Mouse (Mus musculus): Measurements from ENCODE around the gene Fam234a. TPM values are rescaled to one million over a fixed set of nuclear protein-coding genes. Genes with fewer than 3 reads are reported as not detected.
"Not testable (repeated sequence)": the region's sequence is repeated elsewhere in the genome, so short reads cannot be mapped to it uniquely, and the experiment has no call there.

Fam234a gene
- polyA plus RNA-seq, 1 experiment from 2014 or later, result 147 TPM

DNA sequence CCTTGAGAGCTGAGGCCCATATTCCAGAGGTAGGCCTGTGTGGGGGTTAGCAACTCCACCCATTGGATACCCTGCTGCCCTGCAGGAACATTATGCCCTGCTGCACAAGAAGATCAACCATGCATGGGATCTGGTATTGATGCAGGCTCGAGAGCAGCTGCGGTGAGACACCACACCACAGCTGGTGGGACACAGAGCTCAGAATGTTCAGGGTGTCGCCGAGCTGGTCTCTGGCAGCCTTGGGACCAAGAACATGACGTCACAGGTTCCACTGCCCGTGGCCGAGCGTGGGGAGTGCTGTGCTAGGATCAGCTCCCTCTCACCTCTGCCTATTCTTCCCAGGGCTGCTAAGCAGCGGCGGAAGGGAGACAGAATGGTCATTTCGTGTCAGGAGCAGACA is 39.3 kb downstream of the Fam234a start:
- H3K27me3 ChIP-seq, result no peaks in the 10 kb centered on the region
- ChIA-PET POLR2A (interaction anchor here (0.6 kb wide), 1 partner anchor 664 kb away, joined by 3 read pairs; no protein-coding TSS in a partner anchor), CTCF (interaction anchor here (0.8 to 1.4 kb wide), 2 partner anchors 20 to 29 kb away, joined by 3 to 4 read pairs; no protein-coding TSS in a partner anchor)
- ATAC-seq (no peak), DNase-seq (ENCODE audit: low read depth, low spot score) (no peak)
- in situ Hi-C loops (cut with MboI; ENCODE audit: low pct_unique_long_range_greater_than_20kb), result no loop called here
- TF ChIP-seq CTCF (IDR thresholded peaks at IDR 0.05), result no peak

- DNase-seq (ENCODE audit: low read depth, low spot score), result no peak
- ChIA-PET CTCF (interaction anchor here (0.6 kb wide), 1 partner anchor 17 kb away, joined by 3 read pairs; no protein-coding TSS in a partner anchor), POLR2A (no interaction called here)
- no peak for TF ChIP-seq CTCF (IDR thresholded peaks at IDR 0.05)
- no peak for ATAC-seq
- in situ Hi-C loops (cut with MboI; ENCODE audit: low pct_unique_long_range_greater_than_20kb), result no loop called here
- no peaks in the 10 kb centered on the region for H3K27me3 ChIP-seq
Observed at GRCm38 (mm10) chr17:26203321-26203811, 40.7 kb downstream of the Fam234a start.

GRCm38 (mm10) chr17:26202737-26203136 is 41.3 kb downstream of the Fam234a start, which contains the start of gene Rgs11:
Rgs11 (plus strand) TSS chr17:26202951.
- ChIA-PET CTCF (no interaction called here), POLR2A (no interaction called here)
- DNase-seq (ENCODE audit: low read depth, low spot score) (no peak), ATAC-seq (no peak)
- in situ Hi-C loops (cut with MboI; ENCODE audit: low pct_unique_long_range_greater_than_20kb), result no loop called here
- TF ChIP-seq CTCF (IDR thresholded peaks at IDR 0.05), result no peak
- H3K27me3 ChIP-seq, result no peaks in the 10 kb centered on the region

DNA sequence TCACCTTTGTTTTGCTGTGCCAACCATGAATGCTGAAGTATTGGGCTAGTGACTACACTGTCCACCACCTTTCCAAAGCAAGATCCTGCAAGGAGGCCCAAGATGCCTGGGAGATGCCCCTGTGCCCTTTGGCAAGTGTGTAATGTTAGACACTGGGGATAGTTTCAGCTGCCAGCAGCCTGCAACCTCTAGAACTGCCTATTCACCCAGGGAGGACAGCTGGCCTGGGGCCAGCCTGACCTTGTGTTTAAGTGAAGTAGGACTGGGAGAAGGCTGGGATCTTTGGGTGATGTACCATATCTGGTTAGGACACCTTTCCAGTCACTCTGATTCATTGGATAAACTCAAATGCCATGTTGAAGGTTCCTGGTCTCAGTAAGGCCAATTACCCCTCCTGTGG is 42.0 kb downstream of the Fam234a start:
- H3K27me3 ChIP-seq, result no peaks in the 10 kb centered on the region
- POLR2A ChIA-PET, result no interaction called here
- in situ Hi-C loops (cut with MboI; ENCODE audit: low pct_unique_long_range_greater_than_20kb), result no loop called here
- ATAC-seq (no peak), DNase-seq (ENCODE audit: low read depth, low spot score) (no peak)
- no peak for TF ChIP-seq CTCF (IDR thresholded peaks at IDR 0.05)
- CTCF ChIA-PET, result no interaction called here

DNA sequence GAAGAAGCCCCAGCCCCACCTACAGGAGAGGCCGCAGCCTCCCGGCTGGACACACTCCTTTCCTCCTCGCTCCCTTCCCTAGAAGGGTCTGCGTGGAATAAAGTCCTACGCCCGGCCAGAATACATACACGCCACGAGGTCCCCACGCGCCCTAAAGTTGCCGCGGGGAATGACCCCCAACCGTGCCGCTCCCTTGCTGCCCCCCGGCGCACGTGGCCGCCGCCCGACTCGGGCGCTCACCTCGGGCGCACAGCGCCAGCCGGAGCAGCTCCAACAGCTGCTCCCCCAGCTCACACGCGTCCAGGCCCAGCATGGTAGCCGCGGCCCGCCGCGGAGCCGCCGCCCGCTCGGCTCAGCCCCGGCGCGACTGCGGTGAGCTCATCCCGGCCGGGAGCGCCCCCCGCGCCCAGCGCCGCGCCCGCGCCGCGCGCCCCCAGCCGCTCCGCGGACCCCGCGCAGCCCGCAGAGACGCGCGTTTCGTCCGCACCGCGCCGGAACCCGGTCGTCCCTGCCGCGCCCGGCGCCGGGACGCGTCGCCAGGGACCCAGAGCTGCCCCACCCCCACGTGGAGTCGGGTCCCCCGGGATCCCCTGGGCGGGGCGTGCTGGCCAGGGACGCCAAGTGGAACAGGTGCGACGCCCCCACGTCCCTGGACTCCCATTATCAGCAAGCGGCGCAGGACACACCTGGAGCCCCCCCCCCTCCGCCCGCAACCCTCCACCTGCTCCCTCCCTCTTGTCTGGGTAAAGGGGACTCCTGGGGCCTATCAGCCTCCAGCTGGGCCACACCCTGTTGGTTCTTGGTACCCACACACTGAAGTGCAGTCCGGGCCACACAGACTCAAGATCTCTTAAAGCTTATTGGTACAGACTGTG is 43.0 kb downstream of the Fam234a start:
- POLR2A ChIA-PET, result no interaction called here
- no peak for DNase-seq (ENCODE audit: low read depth, low spot score)
- CTCF ChIA-PET, result no interaction called here
- in situ Hi-C loops (cut with MboI; ENCODE audit: low pct_unique_long_range_greater_than_20kb), result no loop called here
- no peaks in the 10 kb centered on the region for H3K27me3 ChIP-seq
- ATAC-seq, result peak; percentile 2
- no peak for TF ChIP-seq CTCF (IDR thresholded peaks at IDR 0.05)

DNA sequence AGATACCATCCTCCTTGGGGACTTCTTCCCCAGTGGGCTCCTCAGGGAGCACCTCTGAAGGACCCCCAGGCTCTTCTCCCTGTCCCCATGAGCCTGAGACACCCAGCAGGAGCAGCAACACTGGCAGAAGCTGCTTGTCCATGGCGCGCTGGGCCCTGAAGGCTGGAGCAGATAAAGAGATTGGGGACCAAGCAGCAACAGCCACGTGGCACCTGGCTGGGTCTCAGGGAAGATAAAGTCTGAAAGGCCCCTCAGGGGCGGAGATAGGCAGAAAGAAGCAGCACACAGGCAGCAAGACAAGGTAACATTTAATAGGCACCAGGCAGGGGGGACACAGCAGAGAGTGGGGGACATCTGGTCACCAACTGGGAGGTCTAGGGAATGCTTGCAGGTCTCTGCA is 45.1 kb downstream of the Fam234a start, which contains the start of gene Pdia2:
Pdia2 (minus strand) TSS at position 196 of the 400 bp plus-strand sequence.
- no peaks in the 10 kb centered on the region for H3K27me3 ChIP-seq
- ATAC-seq (no peak), DNase-seq (ENCODE audit: low read depth, low spot score) (no peak)
- in situ Hi-C loops (cut with MboI; ENCODE audit: low pct_unique_long_range_greater_than_20kb), result no loop called here
- TF ChIP-seq CTCF (IDR thresholded peaks at IDR 0.05), result no peak
- ChIA-PET CTCF (no interaction called here), POLR2A (no interaction called here)

- ATAC-seq (no peak), DNase-seq (ENCODE audit: low read depth, low spot score) (no peak)
- ChIA-PET POLR2A (no interaction called here), CTCF (interaction anchor here (1.6 kb wide), 1 partner anchor 51 kb away, joined by 4 read pairs; the partner anchor contains the start of gene Fam234a)
- in situ Hi-C loops (cut with MboI; ENCODE audit: low pct_unique_long_range_greater_than_20kb), result loop anchor here (5.0 kb wide), 1 partner anchor 70 kb away; the partner anchor contains the start of gene Mrpl28
- H3K27me3 ChIP-seq, result no peaks in the 10 kb centered on the region
- TF ChIP-seq CTCF (IDR thresholded peaks at IDR 0.05), result no peak
Observed at GRCm38 (mm10) chr17:26192481-26193190, 51.4 kb downstream of the Fam234a start.

GRCm38 (mm10) chr17:26191486-26191885 is 52.6 kb downstream of the Fam234a start:
- POLR2A ChIA-PET; ATAC-seq; H3K27me3 ChIP-seq; DNase-seq (ENCODE audit: low read depth, low spot score): not testable (repeated sequence)
- in situ Hi-C loops (cut with MboI; ENCODE audit: low pct_unique_long_range_greater_than_20kb), result loop anchor here (5.0 kb wide), 1 partner anchor 69 kb away; the partner anchor contains the start of gene Mrpl28
- CTCF ChIA-PET, result interaction anchor here (1.6 kb wide), 1 partner anchor 52 kb away, joined by 4 read pairs; the partner anchor contains the start of gene Fam234a

DNA sequence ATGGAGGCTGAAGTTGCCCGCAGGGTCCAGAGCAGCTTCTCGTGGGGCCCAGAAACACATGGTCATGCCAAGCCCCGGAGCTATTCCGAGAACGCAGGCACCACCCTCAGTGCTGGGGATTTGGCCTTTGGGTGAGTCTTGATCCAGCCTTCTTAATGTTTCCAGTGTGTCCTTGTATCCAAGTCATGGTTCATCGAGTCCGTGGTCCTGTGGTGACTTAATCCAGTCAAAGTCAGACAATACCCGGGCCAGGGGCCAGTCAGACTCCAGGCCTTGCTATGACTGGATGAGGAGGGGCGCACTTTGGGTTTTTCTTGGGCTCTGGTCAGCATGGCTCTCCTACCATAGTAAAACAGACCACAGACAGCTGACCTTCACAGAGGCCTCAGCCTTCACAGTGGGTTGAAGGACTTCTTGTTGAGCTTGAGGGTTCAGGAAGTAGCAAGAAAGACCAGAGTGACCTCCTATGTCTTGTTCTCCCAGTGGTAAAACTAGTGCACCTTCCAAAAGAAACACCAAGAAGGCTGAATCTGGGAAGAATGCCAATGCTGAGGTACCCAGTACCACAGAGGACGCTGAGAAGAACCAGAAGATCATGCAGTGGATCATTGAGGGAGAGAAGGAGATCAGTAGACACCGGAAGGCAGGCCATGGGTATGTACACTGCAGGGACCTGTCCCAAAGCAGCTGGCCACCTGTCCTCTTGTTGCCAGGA is 55.8 kb downstream of the Fam234a start:
- DNase-seq (ENCODE audit: low read depth, low spot score) (no peak), ATAC-seq (no peak)
- ChIA-PET POLR2A (interaction anchor here (1.0 kb wide), 1 partner anchor 10 kb away, joined by 3 read pairs; no protein-coding TSS in a partner anchor), CTCF (interaction anchor here (1.6 kb wide), 1 partner anchor 51 kb away, joined by 3 read pairs; no protein-coding TSS in a partner anchor)
- in situ Hi-C loops (cut with MboI; ENCODE audit: low pct_unique_long_range_greater_than_20kb), result no loop called here
- no peaks in the 10 kb centered on the region for H3K27me3 ChIP-seq
- no peak for TF ChIP-seq CTCF (IDR thresholded peaks at IDR 0.05)

DNA sequence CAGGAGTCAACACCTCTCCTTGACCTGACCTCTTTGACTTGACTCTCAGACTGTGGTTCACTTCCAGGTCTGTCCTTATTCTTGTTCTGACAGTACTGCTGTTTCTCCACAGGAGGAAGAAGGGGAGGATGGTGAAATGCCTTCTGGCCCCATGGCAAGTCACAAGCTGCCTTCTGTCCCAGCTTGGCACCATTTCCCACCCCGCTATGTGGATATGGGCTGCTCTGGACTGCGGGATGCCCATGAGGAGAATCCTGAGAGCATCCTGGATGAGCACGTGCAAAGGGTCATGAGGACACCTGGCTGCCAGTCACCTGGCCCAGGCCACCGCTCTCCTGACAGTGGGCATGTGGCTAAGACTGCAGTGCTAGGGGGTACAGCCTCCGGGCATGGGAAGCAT is 56.5 kb downstream of the Fam234a start:
- ATAC-seq (no peak), DNase-seq (ENCODE audit: low read depth, low spot score) (no peak)
- no peaks in the 10 kb centered on the region for H3K27me3 ChIP-seq
- in situ Hi-C loops (cut with MboI; ENCODE audit: low pct_unique_long_range_greater_than_20kb), result no loop called here
- ChIA-PET CTCF (interaction anchor here (1.1 to 1.6 kb wide), 2 partner anchors 16 to 52 kb away, joined by 3 read pairs; no protein-coding TSS in a partner anchor), POLR2A (no interaction called here)
- TF ChIP-seq CTCF (IDR thresholded peaks at IDR 0.05), result no peak

Data from Patski (cell line).